ENCODE assay signal across 10 mouse cellular contexts in genomic region chr19:11608172-11608571, GRCm38 (mm10). TPM values are rescaled to one million over a fixed set of nuclear protein-coding genes. Genes with fewer than 3 reads are reported as not detected.
DNase-seq lines count a peak whose midpoint lies in the region; TF ChIP-seq lines count a peak whose summit lies in the region.
"Had no signal": no experiment of that assay in that cellular context is flagged by ENCODE, and none has a peak within 500 bp of the region (broad histone marks: within the 10 kb centered on the region; RNA-seq: fewer than 3 reads in every experiment).

No protein-coding gene starts in this region.

- H3K4me3 ChIP-seq in heart, embryonic 10.5 days = no peak overlapping the region
- H3K4me3 ChIP-seq in CH12.LX (replicated peaks in 1 of 3; ENCODE audit: low read depth in 2 of 3, low read length in 2 of 3, poor library complexity in 1 of 3) = no peak overlapping the region
- no peak overlapping the region for H3K4me3 ChIP-seq in cortical plate, adult 2 months (ENCODE audit: insufficient read depth, low read length)
- H3K4me3 ChIP-seq: embryonic facial prominence, embryonic 13.5 days; limb, embryonic 13.5 days had no signal

- in situ Hi-C loops in CH12.LX (cut with MboI; ENCODE audit: low pct_ligation_motif_present, low pct_unique_long_range_greater_than_20kb, low sequenced_read_pairs) = loop anchor here (5.0 to 25.0 kb wide), 3 partner anchors 159 to 571 kb away; partner anchors contain the start of gene Osbp

- TF ChIP-seq POLR2A in CH12.LX (IDR thresholded peaks at IDR 0.05; ENCODE audit: low read depth, low read length) = no peak
- TF ChIP-seq POLR2A in cortical plate, adult 2 months (IDR thresholded peaks at IDR 0.05; ENCODE audit: extremely low read depth, insufficient read depth, low read length) = no peak

- H3K4me1 ChIP-seq in heart, embryonic 10.5 days = no peaks in the 10 kb centered on the region
- peaks cover 0 to 25% of the 10 kb centered on the region in 2 experiments; a peak in 2 of 4 replicates for H3K4me1 ChIP-seq in CH12.LX (ENCODE audit: control insufficient read depth in 1 of 2, insufficient read depth in 2 of 2)
- no peaks in the 10 kb centered on the region for H3K4me1 ChIP-seq in cortical plate, adult 2 months (ENCODE audit: control insufficient read depth, insufficient read depth, low read length)
- H3K4me1 ChIP-seq: embryonic facial prominence, embryonic 13.5 days; limb, embryonic 13.5 days had no signal

- peak; percentile 71 for TF ChIP-seq RAD21 in CH12.LX (IDR thresholded peaks at IDR 0.05; ENCODE audit: low read depth, low read length)

- no peaks in the 10 kb centered on the region for H3K36me3 ChIP-seq in heart, embryonic 10.5 days
- H3K36me3 ChIP-seq in CH12.LX (replicated peaks in 1 of 2; ENCODE audit: control insufficient read depth in 1 of 2, insufficient read depth in 1 of 2, low read length in 1 of 2) = no peaks in the 10 kb centered on the region
- H3K36me3 ChIP-seq: embryonic facial prominence, embryonic 13.5 days; limb, embryonic 13.5 days had no signal

- H3K9ac ChIP-seq in CH12.LX (ENCODE audit: insufficient read depth, low read depth) = no peak overlapping the region
- H3K9ac ChIP-seq: embryonic facial prominence, embryonic 13.5 days; limb, embryonic 13.5 days had no signal

- WGBS in heart, embryonic 10.5 days = 10% methylated on average over 1 of the region's 1 CpGs

- H3K27ac ChIP-seq in heart, embryonic 10.5 days = no peak overlapping the region
- H3K27ac ChIP-seq in CH12.LX (ENCODE audit: insufficient read depth, low read depth) = no peak overlapping the region
- no peak overlapping the region for H3K27ac ChIP-seq in cortical plate, adult 2 months (ENCODE audit: insufficient read depth, low read length)
- H3K27ac ChIP-seq: embryonic facial prominence, embryonic 13.5 days; limb, embryonic 13.5 days had no signal

- peak; percentile 18 to 52 for DNase-seq in heart, postnatal 36 days
- DNase-seq in heart, embryonic 10.5 days (ENCODE audit: low spot score) = no peak
- DNase-seq in 3T3-L1 (ENCODE audit: low read depth, low spot score) (peak; percentile 74), CH12.LX (ENCODE audit: extremely low read depth) (peak; percentile 61)
- peak; percentile 17 for DNase-seq in kidney, postnatal 14 days
- DNase-seq in mesoderm, embryonic 11.5 days (ENCODE audit: low read depth, low spot score) = peak; percentile 64
- DNase-seq in thymus, postnatal 36 days = peak; percentile 20 to 47

- dilution Hi-C loops in CH12.LX (cut with MboI; ENCODE audit: extremely low pct_ligation_motif_present, extremely low pct_unique_long_range_greater_than_20kb, low sequenced_read_pairs) = no loop called here

- no peak for TF ChIP-seq EP300 in CH12.LX (IDR thresholded peaks at IDR 0.05; ENCODE audit: low read length)

- intact Hi-C loops in heart, postnatal 36 days (cut with DNase I) = no loop called here

- no peaks in the 10 kb centered on the region for H3K27me3 ChIP-seq in heart, embryonic 10.5 days (ENCODE audit: insufficient read depth, poor library complexity, severe bottlenecking)
- H3K27me3 ChIP-seq in CH12.LX (replicated peaks) = no peaks in the 10 kb centered on the region
- H3K27me3 ChIP-seq: embryonic facial prominence, embryonic 13.5 days; limb, embryonic 13.5 days had no signal

- TF ChIP-seq CTCF in CH12.LX (conservative IDR thresholded peaks at IDR 0.05 in 1 of 2, IDR thresholded peaks at IDR 0.05 in 1 of 2; ENCODE audit: low read depth in 2 of 2, low read length in 2 of 2) = peak; percentile 58 to 86
- peak; percentile 49; the same call in 1 of the 2 replicates for TF ChIP-seq CTCF in cortical plate, adult 2 months (IDR thresholded peaks at IDR 0.05; ENCODE audit: extremely low read depth, insufficient read depth, low read length)

- no peaks in the 10 kb centered on the region for H3K9me3 ChIP-seq in heart, embryonic 10.5 days
- H3K9me3 ChIP-seq in CH12.LX (replicated peaks; ENCODE audit: low read length) = no peaks in the 10 kb centered on the region
- H3K9me3 ChIP-seq: embryonic facial prominence, embryonic 13.5 days; limb, embryonic 13.5 days had no signal

- H3K79me2 ChIP-seq in CH12.LX (replicated peaks; ENCODE audit: control insufficient read depth, extremely low read depth, insufficient read depth, poor library complexity, severe bottlenecking) = no peaks in the 10 kb centered on the region

- no peak overlapping the region for H3K4me2 ChIP-seq in CH12.LX (ENCODE audit: insufficient read depth, low read depth, poor library complexity, severe bottlenecking)
- H3K4me2 ChIP-seq: embryonic facial prominence, embryonic 13.5 days; limb, embryonic 13.5 days had no signal

TF ChIP-seq in CH12.LX, 34 proteins besides CTCF, POLR2A, EP300 and RAD21:
- 0 out of 2 replicates have a peak, but pooled peaks have one; percentile 28 for TF ChIP-seq ZC3H11A (IDR thresholded peaks at IDR 0.05; ENCODE audit: low read depth, low read length)
- TF ChIP-seq JUND (conservative IDR thresholded peaks at IDR 0.05; ENCODE audit: low read depth, low read length) = 0 out of 2 replicates have a peak, but pooled peaks have one; percentile 10
- TF ChIP-seq SMC3 (IDR thresholded peaks at IDR 0.05; ENCODE audit: low read depth, low read length) = peak; percentile 87
- TF ChIP-seq ETS1 (conservative IDR thresholded peaks at IDR 0.05; ENCODE audit: low read depth, low read length) = no peak

RNA-seq across cellular contexts. Expression of gene Ms4a6d, which starts 3.5 kb away (rescaled TPM):
- total RNA-seq in heart, postnatal 36 days (2021) = 1 to 10 TPM; 1.8 to 5.7 TPM
- polyA plus RNA-seq in heart, embryonic 10.5 days (2016; fragmentation: Nextera tagmentation; extraction: Ambion mirVana) = 0.41 and 0.48 TPM in 2 replicates
- total RNA-seq in CH12.LX (2012; rRNA removed) = 2.3 and 2.7 TPM in 2 replicates
- 3.3 and 5.4 TPM in 2 replicates for total RNA-seq in CH12.LX (2014; rRNA removed)
- 2.7 and 2.8 TPM in 2 replicates for polyA plus RNA-seq in CH12.LX (2012; ENCODE audit: insufficient read length, low read depth)
- polyA plus RNA-seq in cortical plate, adult 2 months (2012; rRNA removed) = 1.5 and 1.8 TPM in 2 replicates

RNA-seq across cellular contexts. Expression of gene Ms4a2, which starts 15.3 kb away (rescaled TPM):
- not detected for total RNA-seq in heart, postnatal 36 days (2021)
- polyA plus RNA-seq in heart, embryonic 10.5 days (2016; fragmentation: Nextera tagmentation; extraction: Ambion mirVana) = 0.16 and 0.31 TPM in 2 replicates
- total RNA-seq in CH12.LX (2012; rRNA removed) (0.21 TPM in 2 replicates), CH12.LX (2014; rRNA removed) (0.39 and 0.73 TPM in 2 replicates)
- 0.18 and 0.53 TPM in 2 replicates for polyA plus RNA-seq in CH12.LX (2012; ENCODE audit: insufficient read length, low read depth)
- 0.06 TPM in 1 of 2 replicates, not detected in the other for polyA plus RNA-seq in cortical plate, adult 2 months (2012; rRNA removed)

RNA-seq across cellular contexts. Expression of gene Ms4a3, which starts 32.5 kb away (rescaled TPM):
- total RNA-seq in heart, postnatal 36 days (2021) = not detected
- polyA plus RNA-seq in heart, embryonic 10.5 days (2016; fragmentation: Nextera tagmentation; extraction: Ambion mirVana) = not detected in 2 replicates
- total RNA-seq in CH12.LX (2012; rRNA removed) = 0.34 and 0.59 TPM in 2 replicates
- total RNA-seq in CH12.LX (2014; rRNA removed) = 0.63 and 0.70 TPM in 2 replicates
- 0.51 and 0.91 TPM in 2 replicates for polyA plus RNA-seq in CH12.LX (2012; ENCODE audit: insufficient read length, low read depth)
- not detected in 2 replicates for polyA plus RNA-seq in cortical plate, adult 2 months (2012; rRNA removed)
- polyA plus RNA-seq: embryonic facial prominence, embryonic 13.5 days; limb, embryonic 13.5 days had no signal

RNA-seq across cellular contexts. Expression of gene Oosp2, which starts 52.2 kb away (rescaled TPM):
- total RNA-seq in heart, postnatal 36 days (2021) = not detected
- polyA plus RNA-seq in heart, embryonic 10.5 days (2016; fragmentation: Nextera tagmentation; extraction: Ambion mirVana) = not detected in 2 replicates
- total RNA-seq in CH12.LX (2012; rRNA removed) = 2.6 and 2.7 TPM in 2 replicates
- 8.1 and 14.1 TPM in 2 replicates for total RNA-seq in CH12.LX (2014; rRNA removed)
- polyA plus RNA-seq in CH12.LX (2012; ENCODE audit: insufficient read length, low read depth) = 5.1 and 5.2 TPM in 2 replicates
- not detected in 2 replicates for polyA plus RNA-seq in cortical plate, adult 2 months (2012; rRNA removed)
- polyA plus RNA-seq: embryonic facial prominence, embryonic 13.5 days; limb, embryonic 13.5 days had no signal
